Mouse (Mus musculus): ENCODE results near the gene Fgfrl1. TPM values are rescaled to one million over a fixed set of nuclear protein-coding genes. Genes with fewer than 3 reads are reported as not detected.

Fgfrl1 gene
- 16.9 and 19.6 TPM in 2 replicates for polyA plus RNA-seq (2016; fragmentation: Nextera tagmentation; extraction: Ambion mirVana)

- ATAC-seq (ENCODE audit: low FRiP score, low read depth) = no peak
- H3K9ac ChIP-seq (replicated peaks) = no peak within 1 kb of the TSS
Observed at GRCm38 (mm10) chr5:108692271-108692670, at the start of gene Fgfrl1. TSS of gene Fgfrl1 (plus strand) at chr5:108692382.

GRCm38 (mm10) chr5:108643674-108644073, 48.5 kb upstream of the Fgfrl1 start:
- no peaks in the 10 kb centered on the region for H3K4me1 ChIP-seq
- no peak overlapping the region for H3K9ac ChIP-seq (replicated peaks)
- no peak overlapping the region for H3K27ac ChIP-seq (replicated peaks)
- no peak for ATAC-seq (ENCODE audit: low FRiP score, low read depth)
- no peak overlapping the region for H3K4me2 ChIP-seq (replicated peaks)
- H3K36me3 ChIP-seq = peaks cover 39% of the 10 kb centered on the region
- H3K9me3 ChIP-seq = no peaks in the 10 kb centered on the region
- WGBS = 81% methylated on average over 2 of the region's 2 CpGs
- H3K27me3 ChIP-seq = no peaks in the 10 kb centered on the region
- no peak overlapping the region for H3K4me3 ChIP-seq

More at GRCm38 (mm10) chr5:108692271-108692670, at the start of gene Fgfrl1:
- peak within 1 kb of the TSS; percentile 88 for H3K4me2 ChIP-seq (replicated peaks)
- no peaks in the 10 kb centered on the region for H3K36me3 ChIP-seq
- no peaks in the 10 kb centered on the region for H3K9me3 ChIP-seq
- peaks cover 26% of the 10 kb centered on the region for H3K4me1 ChIP-seq
- 6% methylated on average over 16 of the region's 18 CpGs for WGBS
- H3K27me3 ChIP-seq = peaks cover 34% of the 10 kb centered on the region
- H3K4me3 ChIP-seq = peak within 1 kb of the TSS; percentile 88; the same call in 1 of the 2 replicates
- H3K27ac ChIP-seq (replicated peaks) = no peak within 1 kb of the TSS

GRCm38 (mm10) chr5:108645651-108646342, 46.4 kb upstream of the Fgfrl1 start:
- 95% methylated on average over 9 of the region's 9 CpGs for WGBS
- no peak overlapping the region for H3K4me2 ChIP-seq (replicated peaks)
- peaks cover 59% of the 10 kb centered on the region for H3K36me3 ChIP-seq
- no peak overlapping the region for H3K4me3 ChIP-seq
- no peaks in the 10 kb centered on the region for H3K27me3 ChIP-seq
- no peak for ATAC-seq (ENCODE audit: low FRiP score, low read depth)
- H3K9me3 ChIP-seq = no peaks in the 10 kb centered on the region
- no peak overlapping the region for H3K9ac ChIP-seq (replicated peaks)
- H3K27ac ChIP-seq (replicated peaks) = no peak overlapping the region
- H3K4me1 ChIP-seq = no peaks in the 10 kb centered on the region

DNA sequence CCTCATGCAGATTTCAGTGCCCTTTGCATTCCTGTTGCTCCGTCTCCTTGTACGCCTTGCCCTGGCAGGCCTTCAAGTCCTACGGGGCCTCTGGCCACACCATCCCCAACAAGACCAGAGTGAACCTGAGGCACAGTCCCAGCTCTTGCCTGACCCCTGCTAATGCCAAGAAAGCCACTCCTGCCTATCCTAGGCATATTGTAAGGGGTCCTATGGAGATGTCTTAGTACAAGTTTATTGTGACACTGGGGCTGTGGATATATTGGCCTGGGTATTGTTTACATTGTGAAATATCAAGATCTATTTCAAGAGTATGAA, 45.9 kb upstream of the Fgfrl1 start:
- ATAC-seq (ENCODE audit: low FRiP score, low read depth) = no peak
- Histone ChIP-seq H3K36me3 (peaks cover 59% of the 10 kb centered on the region), H3K4me1 (no peaks in the 10 kb centered on the region), H3K9ac (replicated peaks) (no peak overlapping the region), H3K9me3 (no peaks in the 10 kb centered on the region), H3K27me3 (no peaks in the 10 kb centered on the region), H3K27ac (replicated peaks) (no peak overlapping the region), H3K4me2 (replicated peaks) (no peak overlapping the region), H3K4me3 (no peak overlapping the region)
- WGBS = 95% methylated on average over 3 of the region's 3 CpGs

DNA sequence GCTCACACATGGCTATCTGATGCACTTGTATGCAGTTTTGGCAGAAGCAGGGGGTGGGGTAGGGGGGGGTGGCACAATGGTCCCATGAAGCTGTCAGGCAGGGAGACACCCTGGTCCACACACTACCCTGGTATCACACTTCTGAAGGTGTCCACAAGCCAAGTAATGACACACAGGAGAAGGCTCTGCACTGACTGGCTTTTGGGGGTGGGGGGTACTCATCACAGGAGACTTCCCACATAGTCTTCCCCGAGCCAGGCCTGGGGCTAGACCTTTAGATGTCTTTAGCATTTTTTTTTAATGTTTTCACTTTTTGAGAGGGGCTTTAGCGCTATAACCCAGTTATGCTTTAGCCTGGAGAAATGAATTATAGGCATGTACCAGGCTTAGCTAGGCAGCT, 44.9 kb upstream of the Fgfrl1 start:
- Histone ChIP-seq H3K4me2 (replicated peaks) (no peak overlapping the region), H3K4me3 (no peak overlapping the region), H3K27ac (replicated peaks) (no peak overlapping the region), H3K9me3 (no peaks in the 10 kb centered on the region), H3K9ac (replicated peaks) (no peak overlapping the region), H3K36me3 (peaks cover 62% of the 10 kb centered on the region), H3K27me3 (no peaks in the 10 kb centered on the region), H3K4me1 (no peaks in the 10 kb centered on the region)
- WGBS = 95% methylated on average over 2 of the region's 2 CpGs
- no peak for ATAC-seq (ENCODE audit: low FRiP score, low read depth)

DNA sequence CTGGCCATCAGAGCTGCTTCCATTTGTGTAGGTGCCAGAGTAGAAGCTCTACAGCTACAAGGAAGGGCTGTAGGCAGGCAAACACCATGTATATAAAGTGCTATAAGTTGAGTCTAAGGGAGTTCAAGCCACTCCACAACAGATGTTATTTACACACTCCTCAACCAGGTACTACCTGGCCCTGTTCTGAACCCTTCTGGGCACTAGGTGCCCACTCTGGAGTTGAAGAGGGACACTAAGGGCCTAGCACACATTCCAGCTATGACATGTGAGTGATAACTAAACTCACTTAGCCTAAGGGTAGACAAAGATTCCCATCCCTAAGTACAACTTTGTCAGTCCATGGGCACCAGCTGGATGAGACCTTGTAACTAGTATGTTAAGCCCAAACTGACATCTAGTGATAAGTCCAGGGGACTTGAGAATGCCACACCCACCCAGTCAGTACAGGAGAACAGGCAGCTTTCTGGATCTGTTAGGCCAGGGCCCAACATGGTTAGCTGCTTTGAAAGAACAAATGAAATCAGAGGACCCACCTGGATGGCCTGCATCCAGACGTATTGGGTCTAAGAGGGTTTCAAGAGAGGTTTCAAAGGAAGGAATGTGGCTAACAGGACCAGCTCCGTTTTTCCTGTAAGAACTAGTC, 44.2 kb upstream of the Fgfrl1 start:
- H3K27ac ChIP-seq (replicated peaks) = no peak overlapping the region

GRCm38 (mm10) chr5:108648937-108649576, 43.1 kb upstream of the Fgfrl1 start:
- Histone ChIP-seq H3K4me2 (replicated peaks) (no peak overlapping the region), H3K9ac (replicated peaks) (no peak overlapping the region), H3K9me3 (no peaks in the 10 kb centered on the region), H3K27me3 (no peaks in the 10 kb centered on the region), H3K4me1 (no peaks in the 10 kb centered on the region), H3K27ac (replicated peaks) (no peak overlapping the region), H3K36me3 (peaks cover 69% of the 10 kb centered on the region), H3K4me3 (no peak overlapping the region)
- no peak for ATAC-seq (ENCODE audit: low FRiP score, low read depth)
- 89% methylated on average over 11 of the region's 11 CpGs for WGBS

More for the DNA sequence above, 44.2 kb upstream of the Fgfrl1 start:
- no peak overlapping the region for H3K4me3 ChIP-seq
- H3K27me3 ChIP-seq = no peaks in the 10 kb centered on the region
- no peak overlapping the region for H3K9ac ChIP-seq (replicated peaks)
- no peaks in the 10 kb centered on the region for H3K4me1 ChIP-seq
- ATAC-seq (ENCODE audit: low FRiP score, low read depth) = no peak
- WGBS = 92% methylated on average over 2 of the region's 2 CpGs
- no peak overlapping the region for H3K4me2 ChIP-seq (replicated peaks)
- H3K36me3 ChIP-seq = peaks cover 68% of the 10 kb centered on the region
- no peaks in the 10 kb centered on the region for H3K9me3 ChIP-seq

DNA sequence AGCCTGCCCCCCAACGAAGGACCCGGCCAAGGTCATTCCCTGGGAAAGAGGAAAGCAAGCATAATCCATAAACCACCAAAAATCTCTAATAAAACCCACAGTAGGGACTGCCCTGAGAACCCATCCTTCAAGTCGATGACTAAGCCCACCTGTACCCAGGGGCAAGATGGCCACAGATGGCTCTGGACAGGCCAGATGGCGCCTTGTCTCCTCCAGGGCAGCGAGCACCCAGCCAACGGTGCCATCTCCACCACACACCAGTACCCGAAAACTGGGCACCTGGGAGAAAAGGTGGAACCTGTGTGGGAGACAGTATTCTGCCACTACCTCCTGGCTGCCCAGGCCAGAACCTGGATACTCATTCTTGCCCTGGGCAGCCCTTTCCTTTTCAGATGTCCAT, 41.8 kb upstream of the Fgfrl1 start:
- no peaks in the 10 kb centered on the region for H3K27me3 ChIP-seq
- no peaks in the 10 kb centered on the region for H3K9me3 ChIP-seq
- no peak overlapping the region for H3K4me2 ChIP-seq (replicated peaks)
- peaks cover 76% of the 10 kb centered on the region for H3K36me3 ChIP-seq
- ATAC-seq (ENCODE audit: low FRiP score, low read depth) = no peak
- H3K9ac ChIP-seq (replicated peaks) = no peak overlapping the region
- no peak overlapping the region for H3K27ac ChIP-seq (replicated peaks)
- WGBS = 89% methylated on average over 7 of the region's 7 CpGs
- H3K4me1 ChIP-seq = no peaks in the 10 kb centered on the region
- H3K4me3 ChIP-seq = no peak overlapping the region

GRCm38 (mm10) chr5:108651136-108651720, 41.0 kb upstream of the Fgfrl1 start:
- Histone ChIP-seq H3K27me3 (no peaks in the 10 kb centered on the region), H3K27ac (replicated peaks) (no peak overlapping the region), H3K4me2 (replicated peaks) (no peak overlapping the region), H3K36me3 (peaks cover 76% of the 10 kb centered on the region), H3K4me1 (no peaks in the 10 kb centered on the region), H3K9me3 (no peaks in the 10 kb centered on the region), H3K4me3 (no peak overlapping the region), H3K9ac (replicated peaks) (no peak overlapping the region)
- WGBS = 82% methylated on average over 5 of the region's 5 CpGs
- no peak for ATAC-seq (ENCODE audit: low FRiP score, low read depth)

DNA sequence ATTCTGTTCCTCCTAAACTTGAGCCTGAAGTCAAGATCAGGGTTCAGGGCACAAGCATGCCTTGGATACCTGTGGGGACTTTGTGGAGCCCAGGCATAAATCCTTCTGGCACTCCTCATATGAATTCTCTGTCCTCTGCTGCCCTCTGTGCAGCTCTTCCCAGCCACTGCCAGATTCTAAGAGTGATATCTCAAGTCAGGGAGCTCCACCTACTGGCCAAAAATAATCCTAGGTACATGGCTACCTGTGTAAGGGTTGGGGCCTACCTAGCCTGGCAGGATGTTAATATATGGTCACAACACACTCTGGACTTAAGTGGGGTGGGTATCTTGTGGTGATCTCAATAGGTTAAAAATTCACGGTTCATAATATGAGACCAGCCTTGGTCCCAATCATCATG, 40.4 kb upstream of the Fgfrl1 start:
- no peaks in the 10 kb centered on the region for H3K9me3 ChIP-seq
- H3K4me2 ChIP-seq (replicated peaks) = no peak overlapping the region
- no peak overlapping the region for H3K27ac ChIP-seq (replicated peaks)
- WGBS = 68% methylated on average over 1 of the region's 1 CpGs
- ATAC-seq (ENCODE audit: low FRiP score, low read depth) = peak; percentile 43; the same call in 1 of the 2 replicates
- no peaks in the 10 kb centered on the region for H3K4me1 ChIP-seq
- H3K36me3 ChIP-seq = peaks cover 78% of the 10 kb centered on the region
- H3K9ac ChIP-seq (replicated peaks) = no peak overlapping the region
- no peaks in the 10 kb centered on the region for H3K27me3 ChIP-seq
- no peak overlapping the region for H3K4me3 ChIP-seq

GRCm38 (mm10) chr5:108653341-108653740, 38.8 kb upstream of the Fgfrl1 start:
- H3K4me2 ChIP-seq (replicated peaks) = no peak overlapping the region
- H3K27me3 ChIP-seq = no peaks in the 10 kb centered on the region
- H3K27ac ChIP-seq (replicated peaks) = no peak overlapping the region
- H3K4me1 ChIP-seq = peaks cover 2% of the 10 kb centered on the region; the same call in 1 of the 2 replicates
- no peak for ATAC-seq (ENCODE audit: low FRiP score, low read depth)
- no peak overlapping the region for H3K4me3 ChIP-seq
- H3K9me3 ChIP-seq = no peaks in the 10 kb centered on the region
- no peak overlapping the region for H3K9ac ChIP-seq (replicated peaks)
- peaks cover 84% of the 10 kb centered on the region for H3K36me3 ChIP-seq
- WGBS = 82% methylated on average over 6 of the region's 6 CpGs

DNA sequence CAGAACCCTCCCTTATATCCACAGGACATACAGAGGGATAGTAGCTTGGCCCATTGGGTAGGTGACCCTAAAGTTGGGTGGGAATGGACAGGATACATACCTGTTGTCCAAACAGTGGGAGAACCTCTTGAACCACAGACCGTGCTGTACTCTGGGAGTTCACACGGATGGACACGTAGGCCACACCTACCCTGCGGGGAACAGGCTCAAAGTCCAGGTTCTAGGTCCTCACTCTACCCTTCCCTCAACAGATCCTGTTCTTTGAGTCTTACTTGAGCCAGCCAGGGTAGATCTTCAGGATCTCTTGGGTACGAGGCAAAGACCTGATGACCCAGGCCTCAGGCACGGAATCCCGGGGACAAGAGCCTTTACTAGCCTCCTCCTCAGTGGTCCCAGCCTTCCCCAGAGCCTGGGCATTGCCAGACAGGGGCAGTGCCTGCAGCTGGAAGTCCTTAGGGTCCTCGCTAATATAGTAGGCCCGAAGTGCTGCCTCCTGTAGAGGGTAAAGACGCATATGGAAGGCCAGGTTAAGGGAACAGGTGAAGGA, 37.7 kb upstream of the Fgfrl1 start:
- Histone ChIP-seq H3K4me1 (peaks cover 14% of the 10 kb centered on the region), H3K27me3 (no peaks in the 10 kb centered on the region), H3K4me2 (replicated peaks) (no peak overlapping the region), H3K36me3 (peaks cover 72% of the 10 kb centered on the region), H3K27ac (replicated peaks) (no peak overlapping the region), H3K9me3 (no peaks in the 10 kb centered on the region), H3K9ac (replicated peaks) (no peak overlapping the region), H3K4me3 (no peak overlapping the region)
- WGBS = 92% methylated on average over 10 of the region's 10 CpGs
- ATAC-seq (ENCODE audit: low FRiP score, low read depth) = no peak

Data from midbrain, embryonic 12.5 days (tissue).